Mouse (Mus musculus) frontal cortex, postnatal 14 days (tissue): ENCODE data around the gene Caskin1.
"Not testable (repeated sequence)": the region's sequence is repeated elsewhere in the genome, so short reads cannot be mapped to it uniquely, and the experiment has no call there.

Experiments
- DNase-seq, 2 experiments: peaks; one replicate each; pipeline ENCODE4 v3.0.0; 2022; ENCODE audit warnings: low spot score in 2 of 2

Caskin1 gene

GRCm38 (mm10) chr17:24488186-24488661 lies at the start of gene Caskin1:
Caskin1 (plus strand) TSS chr17:24488601.
- no peak for DNase-seq

- DNase-seq, result no peak
These were observed 48.0 kb upstream of the Caskin1 start for GRCm38 (mm10) chr17:24440377-24440776.

GRCm38 (mm10) chr17:24441148-24441547 lies 47.3 kb upstream of the Caskin1 start:
- DNase-seq, result no peak

- no peak for DNase-seq
These were observed 46.3 kb upstream of the Caskin1 start for GRCm38 (mm10) chr17:24442107-24442506.

GRCm38 (mm10) chr17:24442632-24443155 lies 45.7 kb upstream of the Caskin1 start, which contains the start of gene Dnase1l2:
Dnase1l2 (minus strand) TSS chr17:24443105.
- no peak for DNase-seq

GRCm38 (mm10) chr17:24443409-24443808 lies 45.0 kb upstream of the Caskin1 start:
- DNase-seq, result no peak

GRCm38 (mm10) chr17:24446590-24446989 lies 41.8 kb upstream of the Caskin1 start:
- no peak for DNase-seq

GRCm38 (mm10) chr17:24449507-24449906 lies 38.9 kb upstream of the Caskin1 start:
- no peak for DNase-seq

- no peak for DNase-seq
These were observed 37.2 kb upstream of the Caskin1 start for GRCm38 (mm10) chr17:24451220-24451619.

GRCm38 (mm10) chr17:24453372-24453771 lies 35.0 kb upstream of the Caskin1 start:
- DNase-seq, result no peak

- no peak for DNase-seq
These were observed 34.1 kb upstream of the Caskin1 start for GRCm38 (mm10) chr17:24454218-24454755.

- peak; percentile 99 for DNase-seq
These were observed 33.5 kb upstream of the Caskin1 start for GRCm38 (mm10) chr17:24454756-24455522.

GRCm38 (mm10) chr17:24455523-24456206 lies 32.7 kb upstream of the Caskin1 start:
- not testable (repeated sequence) for DNase-seq

GRCm38 (mm10) chr17:24461580-24461979 lies 26.8 kb upstream of the Caskin1 start:
- DNase-seq, result no peak

- no peak for DNase-seq
These were observed 25.5 kb upstream of the Caskin1 start for GRCm38 (mm10) chr17:24462932-24463331.

GRCm38 (mm10) chr17:24463374-24464133 lies 24.8 kb upstream of the Caskin1 start:
- no peak for DNase-seq

- no peak for DNase-seq
These were observed 19.7 kb upstream of the Caskin1 start for GRCm38 (mm10) chr17:24468636-24469246.

- DNase-seq, result no peak
These were observed 19.0 kb upstream of the Caskin1 start for GRCm38 (mm10) chr17:24469336-24469909.

- peak; percentile 98 to 99 for DNase-seq
These were observed 18.3 kb upstream of the Caskin1 start, which contains the start of the genes E4f1 and Pgp for GRCm38 (mm10) chr17:24469910-24470602. E4f1 (minus strand) TSS chr17:24470313. Pgp (plus strand) TSS chr17:24470392.
